Mouse (Mus musculus) brain, embryonic 14.5 days (tissue): ENCODE results near the gene Timm44.
"Not testable (repeated sequence)": the region's sequence is repeated elsewhere in the genome, so short reads cannot be mapped to it uniquely, and the experiment has no call there.

Experiments used
- CTCF ChIP-seq: fragments of 200-500 bp; IDR thresholded peaks from 2 replicates; pipeline ENCODE4 v1.5.1; 2012; ENCODE audit warnings: inconsistent platforms, mild to moderate bottlenecking, moderate library complexity, borderline replicate concordance; ENCODE audit not compliant: insufficient read depth, insufficient read length; ENCODE audit errors: extremely low read depth
- POLR2A ChIP-seq: fragments of 200-500 bp; IDR thresholded peaks from 2 replicates; pipeline ENCODE4 v1.6.1; 2012; ENCODE audit warnings: mild to moderate bottlenecking, inconsistent platforms, borderline replicate concordance; ENCODE audit not compliant: poor library complexity, insufficient read depth, insufficient read length, severe bottlenecking; ENCODE audit errors: extremely low read depth

DNA sequence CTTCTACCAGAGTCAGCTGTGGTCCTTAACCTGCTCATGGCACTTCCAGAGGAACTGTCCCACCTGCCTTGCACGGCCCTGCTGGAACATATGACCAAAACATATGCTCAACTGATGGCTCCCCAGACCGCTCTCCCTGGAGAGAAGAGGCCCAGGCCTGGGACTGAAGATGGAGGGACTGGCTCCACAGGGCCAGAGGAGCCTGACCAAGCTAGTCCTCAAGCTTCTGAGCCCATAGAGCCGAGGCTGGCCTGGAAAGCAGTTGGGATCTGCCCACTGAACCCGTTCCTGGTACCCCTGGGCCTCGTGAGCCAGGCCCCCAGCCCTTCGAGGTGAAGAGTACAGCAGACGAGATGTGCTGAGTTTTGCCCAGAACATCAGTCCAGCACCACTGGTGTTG is 20.2 kb downstream of the Timm44 start:
- not testable (repeated sequence) for TF ChIP-seq CTCF, POLR2A
